Mouse (Mus musculus) MEL (cell line): ENCODE results near the gene Podxl2.

ENCODE experiments used
- CTCF ChIP-seq, 3 experiments: IDR thresholded peaks in 2 of 3; conservative IDR thresholded peaks in 1 of 3; 2 replicates each; pipeline ENCODE4 v1.5.1; 2011 to 2012; ENCODE audit warnings: low read length in 3 of 3, low read depth in 2 of 3, mild to moderate bottlenecking in 2 of 3, improper control_type of control experiment in 1 of 3, inconsistent platforms in 1 of 3, mixed read lengths in 1 of 3, moderate library complexity in 1 of 3; ENCODE audit not compliant: control insufficient read depth in 1 of 3, insufficient read depth in 1 of 3, poor library complexity in 1 of 3, severe bottlenecking in 1 of 3
- ELF1 ChIP-seq: IDR thresholded peaks from 2 replicates; pipeline ENCODE4 v1.6.1; 2014; ENCODE audit warnings: low read depth, mild to moderate bottlenecking, inconsistent platforms, low read length, improper control_type of control experiment, moderate library complexity
- GATA1 ChIP-seq: IDR thresholded peaks from 2 replicates; pipeline ENCODE4 v1.6.1; 2011; ENCODE audit warnings: low read depth, low read length, improper control_type of control experiment
- HCFC1 ChIP-seq: IDR thresholded peaks from 2 replicates; pipeline ENCODE4 v1.6.1; 2012; ENCODE audit warnings: low read depth, mild to moderate bottlenecking, inconsistent platforms, low read length, improper control_type of control experiment, moderate library complexity
- MAFK ChIP-seq: IDR thresholded peaks from 2 replicates; pipeline ENCODE4 v1.6.1; 2011; ENCODE audit warnings: low read depth, mild to moderate bottlenecking, low read length, improper control_type of control experiment, borderline replicate concordance
- MAX ChIP-seq: IDR thresholded peaks from 2 replicates; pipeline ENCODE4 v1.6.1; 2011; ENCODE audit warnings: low read length, improper control_type of control experiment
- MAZ ChIP-seq: IDR thresholded peaks from 2 replicates; pipeline ENCODE4 v1.6.1; 2012; ENCODE audit warnings: low read depth, mild to moderate bottlenecking, inconsistent platforms, low read length, improper control_type of control experiment
- MYB ChIP-seq: IDR thresholded peaks from 2 replicates; pipeline ENCODE4 v1.6.1; 2011; ENCODE audit warnings: mild to moderate bottlenecking, low read depth, low read length, improper control_type of control experiment
- POLR2AphosphoS5 ChIP-seq: IDR thresholded peaks from 2 replicates; pipeline ENCODE4 v1.6.1; 2012; ENCODE audit warnings: low read depth, borderline replicate concordance, mild to moderate bottlenecking, inconsistent platforms, low read length, moderate library complexity, mixed read lengths
- SIN3A ChIP-seq: IDR thresholded peaks from 2 replicates; pipeline ENCODE4 v1.6.1; 2012; ENCODE audit warnings: low read length, improper control_type of control experiment, inconsistent platforms
- USF1 ChIP-seq: IDR thresholded peaks from 2 replicates; pipeline ENCODE4 v1.6.1; 2014; ENCODE audit warnings: low read depth, mild to moderate bottlenecking, inconsistent platforms, low read length, improper control_type of control experiment, moderate library complexity
- ZC3H11A ChIP-seq: IDR thresholded peaks from 2 replicates; pipeline ENCODE4 v1.6.1; 2012; ENCODE audit warnings: low read depth, mild to moderate bottlenecking, inconsistent platforms, low read length, improper control_type of control experiment
- ZMIZ1 ChIP-seq: IDR thresholded peaks from 2 replicates; pipeline ENCODE4 v1.6.1; 2012; ENCODE audit warnings: low read depth, mild to moderate bottlenecking, inconsistent platforms, low read length, improper control_type of control experiment, moderate library complexity
- ZNF384 ChIP-seq: IDR thresholded peaks from 2 replicates; pipeline ENCODE4 v1.6.1; 2012; ENCODE audit warnings: low read depth, mild to moderate bottlenecking, inconsistent platforms, low read length, improper control_type of control experiment

GRCm38 (mm10) chr6:88827395-88828205, 47.2 kb downstream of the Podxl2 start:
- no peak for TF ChIP-seq MAZ
- no peak for TF ChIP-seq HCFC1
- TF ChIP-seq ZNF384 = no peak
- no peak for TF ChIP-seq MAX
- no peak for TF ChIP-seq GATA1
- TF ChIP-seq CTCF (IDR thresholded peaks at IDR 0.05 in 2 of 3, conservative IDR thresholded peaks at IDR 0.05 in 1 of 3; ENCODE audit: control insufficient read depth in 1 of 3, insufficient read depth in 1 of 3, low read depth in 2 of 3, low read length in 3 of 3, poor library complexity in 1 of 3, severe bottlenecking in 1 of 3) = peak in 1 of 3 experiments; percentile 30; a peak in 2 of 6 replicates
- no peak for TF ChIP-seq POLR2AphosphoS5
- TF ChIP-seq MAFK = no peak
- TF ChIP-seq ZC3H11A = no peak
- no peak for TF ChIP-seq USF1
- no peak for TF ChIP-seq SIN3A
- TF ChIP-seq MYB = no peak
- TF ChIP-seq ELF1 = no peak
- TF ChIP-seq ZMIZ1 = no peak
